ENCODE assay signal across 8 mouse cellular contexts in the genomic region with DNA sequence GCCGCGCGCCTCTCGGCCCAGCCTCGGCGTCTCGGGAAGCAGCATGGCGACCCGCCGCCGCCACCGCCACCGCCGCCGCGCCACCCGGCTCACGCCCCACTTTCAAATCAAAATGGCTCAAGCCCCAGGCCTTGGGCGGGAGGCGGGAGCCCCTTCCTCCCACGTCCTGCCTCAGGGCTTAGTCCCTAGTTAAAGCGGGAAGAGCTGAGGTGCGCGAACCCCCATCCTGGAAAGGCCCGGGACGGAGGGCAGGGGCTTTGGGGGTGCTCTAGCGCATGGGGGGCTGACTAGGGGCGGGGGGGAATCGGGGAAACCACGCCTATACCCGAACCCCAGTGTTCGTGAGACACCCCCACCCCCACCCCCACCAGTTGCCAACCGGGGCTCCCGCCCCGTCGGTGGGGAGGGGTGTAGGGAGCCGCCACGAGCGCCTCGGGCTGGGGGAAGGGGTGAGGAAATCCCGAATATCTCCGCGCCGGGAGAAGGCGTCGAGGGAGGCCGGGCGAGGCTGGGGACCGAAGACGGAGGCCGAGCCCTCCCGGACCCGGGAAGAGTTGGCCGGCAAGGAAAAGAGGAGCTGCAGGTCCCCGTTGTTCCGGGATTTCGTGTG. TPM values are rescaled to one million over a fixed set of nuclear protein-coding genes. Genes with fewer than 3 reads are reported as not detected.
DNase-seq lines count a peak whose midpoint lies in the region; ATAC-seq lines count a peak whose summit lies in the region.

No protein-coding gene starts in this region.

- ATAC-seq in embryonic facial prominence, embryonic 13.5 days (ENCODE audit: insufficient number of reproducible peaks, insufficient read depth, low FRiP score, low TSS enrichment, low read depth): peak; percentile 12; the same call in 1 of the 2 replicates
- ATAC-seq in inflammation-experienced regulatory T-cells, adult 6 months: no peak

- DNase-seq in gastrocnemius, postnatal 10 days: peak; percentile 34
- no peak for DNase-seq in gastrocnemius, adult 18-20 months (ENCODE audit: low spot score)
- peak; percentile 43 to 57 for DNase-seq in B cell, adult 2 months
- DNase-seq in induced T-regulatory cell, adult 2 months (ENCODE audit: low read depth): peak; percentile 43
- peak; percentile 74 for DNase-seq in neural tube, embryonic 10.5 days (ENCODE audit: extremely low spot score, low spot score)
- no peak for DNase-seq in layer of hippocampus, adult 9-10 months (ENCODE audit: low spot score)

- WGBS in embryonic facial prominence, embryonic 13.5 days: under 1% methylated on average over 50 of the region's 57 CpGs

- H3K36me3 ChIP-seq in embryonic facial prominence, embryonic 13.5 days: no peaks in the 10 kb centered on the region

- no peaks in the 10 kb centered on the region for H3K27me3 ChIP-seq in embryonic facial prominence, embryonic 13.5 days

- H3K4me1 ChIP-seq in embryonic facial prominence, embryonic 13.5 days: peaks cover 39% of the 10 kb centered on the region

- peak overlapping the region; percentile 85 for H3K4me2 ChIP-seq in embryonic facial prominence, embryonic 13.5 days

- peak overlapping the region; percentile 97 for H3K9ac ChIP-seq in embryonic facial prominence, embryonic 13.5 days

- H3K27ac ChIP-seq in embryonic facial prominence, embryonic 13.5 days: peak overlapping the region; percentile 99

- H3K9me3 ChIP-seq in embryonic facial prominence, embryonic 13.5 days: no peaks in the 10 kb centered on the region

- peak overlapping the region; percentile 87 for H3K4me3 ChIP-seq in embryonic facial prominence, embryonic 13.5 days

RNA-seq across cellular contexts. Expression of a gene that starts 0.8 kb away (rescaled TPM):
- 1 to 10 TPM in 1 of 2 experiments, under 1 TPM in 1; 0.23 to 1.4 TPM for total RNA-seq in gastrocnemius, postnatal 10 days (2021)
- total RNA-seq in gastrocnemius, adult 18-20 months (2021): not detected
- 52.6 and 65.4 TPM in 2 replicates for polyA plus RNA-seq in embryonic facial prominence, embryonic 13.5 days (2015; fragmentation: Nextera tagmentation; extraction: Ambion mirVana)
- polyA plus RNA-seq in inflammation-experienced regulatory T-cells, adult 6 months (2017; shearing (Covaris generic)): not detected

RNA-seq across cellular contexts. Expression of a gene that starts 19.4 kb away (rescaled TPM):
- not detected for total RNA-seq in gastrocnemius, postnatal 10 days (2021)
- total RNA-seq in gastrocnemius, adult 18-20 months (2021): not detected
- polyA plus RNA-seq in embryonic facial prominence, embryonic 13.5 days (2015; fragmentation: Nextera tagmentation; extraction: Ambion mirVana): not detected in 2 replicates
- polyA plus RNA-seq in inflammation-experienced regulatory T-cells, adult 6 months (2017; shearing (Covaris generic)): not detected

RNA-seq across cellular contexts. Expression of a gene that starts 29.8 kb away (rescaled TPM):
- total RNA-seq in gastrocnemius, postnatal 10 days (2021): 10 to 100 TPM; 31.6 to 34.5 TPM
- 10 to 100 TPM; 33.4 to 35.7 TPM for total RNA-seq in gastrocnemius, adult 18-20 months (2021)
- 95.5 and 107 TPM in 2 replicates for polyA plus RNA-seq in embryonic facial prominence, embryonic 13.5 days (2015; fragmentation: Nextera tagmentation; extraction: Ambion mirVana)
- 10 to 100 TPM; 37.7 to 51.2 (median 42.6) TPM for polyA plus RNA-seq in inflammation-experienced regulatory T-cells, adult 6 months (2017; shearing (Covaris generic))

Comparison
In these comparisons a context has a peak if more than half of its experiments do, and no peak if none do; other contexts are left out.
1. DNase-seq: peak in gastrocnemius, postnatal 10 days (single experiment), B cell, adult 2 months (2 of 2), induced T-regulatory cell, adult 2 months (single experiment) and neural tube, embryonic 10.5 days (single experiment); none in gastrocnemius, adult 18-20 months (single experiment) and layer of hippocampus, adult 9-10 months (single experiment).